Mouse (Mus musculus) bone marrow macrophage, adult 2 months (primary cell): ENCODE measurements around the gene Ksr2. TPM values are rescaled to one million over a fixed set of nuclear protein-coding genes. Genes with fewer than 3 reads are reported as not detected.

ENCODE experiments used
- H3K27ac ChIP-seq: 2 replicates; pipeline ENCODE4 v1.5.1; 2012; ENCODE audit warnings: low read depth, low read length; ENCODE audit not compliant: insufficient read depth
- H3K4me1 ChIP-seq: 2 replicates; pipeline ENCODE4 v1.6.1; 2012; ENCODE audit warnings: low read length; ENCODE audit not compliant: control insufficient read depth, insufficient read depth
- H3K4me3 ChIP-seq: 2 replicates; pipeline ENCODE4 v1.5.1; 2012; ENCODE audit warnings: mild to moderate bottlenecking, low read length, moderate library complexity; ENCODE audit not compliant: insufficient read depth
- CTCF ChIP-seq: IDR thresholded peaks from 2 replicates; pipeline ENCODE4 v1.5.1; 2012; ENCODE audit warnings: low read depth, mild to moderate bottlenecking, low read length, moderate library complexity
- POLR2A ChIP-seq: IDR thresholded peaks from 2 replicates; pipeline ENCODE4 v1.6.1; 2012; ENCODE audit warnings: mild to moderate bottlenecking, low read depth, low read length, borderline replicate concordance
- polyA plus RNA-seq: library from polyadenylated mRNA; stranded (reverse); fragments of >200 nt; gene quantifications from 2 replicates; pipeline ENCODE4 v1.2.4, GENCODE M21; 2012; ENCODE audit not compliant: missing spikeins, insufficient read depth, insufficient read length

Ksr2 gene
- polyA plus RNA-seq, 1 experiment: 0.28 TPM

DNA sequence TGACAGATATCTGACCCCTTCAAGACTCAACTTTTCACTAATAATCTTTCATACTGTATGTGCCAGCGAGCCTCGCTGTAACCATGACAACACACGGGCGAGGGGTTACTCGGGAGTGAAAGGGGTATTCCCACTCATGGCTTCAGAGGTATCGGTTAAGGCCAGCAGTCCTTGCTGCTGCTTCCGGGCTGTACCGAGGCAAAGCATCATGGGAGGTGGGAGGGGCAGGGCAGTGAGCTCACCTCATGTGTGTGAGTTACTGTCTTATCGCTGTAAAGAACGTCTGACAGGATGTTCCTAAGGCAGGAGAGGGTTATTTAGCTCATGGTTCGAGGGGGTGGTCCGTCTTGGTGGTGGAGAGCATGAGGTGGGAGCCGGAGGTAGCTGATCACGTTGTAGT is 215.8 kb downstream of the Ksr2 start:
- no peak for TF ChIP-seq POLR2A
- TF ChIP-seq CTCF: no peak
- Histone ChIP-seq H3K4me3 (no peak overlapping the region), H3K27ac (no peak overlapping the region), H3K4me1 (no peaks in the 10 kb centered on the region)

- TF ChIP-seq POLR2A (no peak), CTCF (no peak)
- Histone ChIP-seq H3K4me1 (no peaks in the 10 kb centered on the region), H3K27ac (no peak overlapping the region), H3K4me3 (no peak overlapping the region)
These were observed 221.4 kb downstream of the Ksr2 start for GRCm38 (mm10) chr5:117635211-117635610.

- Histone ChIP-seq H3K27ac (no peak overlapping the region), H3K4me1 (no peaks in the 10 kb centered on the region), H3K4me3 (no peak overlapping the region)
- TF ChIP-seq CTCF (no peak), POLR2A (no peak)
These were observed 222.0 kb downstream of the Ksr2 start for GRCm38 (mm10) chr5:117635838-117636237.

DNA sequence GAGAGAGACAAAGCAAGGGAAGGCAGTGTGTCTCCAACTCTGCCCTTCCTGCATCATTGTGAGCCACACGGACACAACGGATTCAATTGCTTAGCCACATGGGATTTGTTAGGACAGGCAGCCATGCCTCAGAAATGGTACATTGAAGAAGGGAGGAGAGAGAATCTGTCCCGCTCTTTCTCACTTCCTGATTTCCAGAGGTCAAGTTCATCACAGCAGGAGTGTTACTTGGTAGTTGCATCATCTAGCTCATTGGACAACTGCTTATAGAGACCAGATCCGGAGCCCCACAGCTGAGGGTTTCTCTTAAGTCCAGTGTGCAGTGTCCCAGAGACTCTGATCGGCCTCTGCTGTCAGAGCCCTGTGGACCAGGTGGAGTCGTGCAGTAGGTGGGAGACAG is 227.8 kb downstream of the Ksr2 start:
- Histone ChIP-seq H3K4me1 (no peaks in the 10 kb centered on the region), H3K4me3 (no peak overlapping the region), H3K27ac (no peak overlapping the region)
- no peak for TF ChIP-seq CTCF
- no peak for TF ChIP-seq POLR2A

GRCm38 (mm10) chr5:117651238-117651886 is 237.6 kb downstream of the Ksr2 start:
- Histone ChIP-seq H3K4me1 (no peaks in the 10 kb centered on the region), H3K27ac (no peak overlapping the region), H3K4me3 (no peak overlapping the region)
- TF ChIP-seq CTCF (no peak), POLR2A (no peak)

DNA sequence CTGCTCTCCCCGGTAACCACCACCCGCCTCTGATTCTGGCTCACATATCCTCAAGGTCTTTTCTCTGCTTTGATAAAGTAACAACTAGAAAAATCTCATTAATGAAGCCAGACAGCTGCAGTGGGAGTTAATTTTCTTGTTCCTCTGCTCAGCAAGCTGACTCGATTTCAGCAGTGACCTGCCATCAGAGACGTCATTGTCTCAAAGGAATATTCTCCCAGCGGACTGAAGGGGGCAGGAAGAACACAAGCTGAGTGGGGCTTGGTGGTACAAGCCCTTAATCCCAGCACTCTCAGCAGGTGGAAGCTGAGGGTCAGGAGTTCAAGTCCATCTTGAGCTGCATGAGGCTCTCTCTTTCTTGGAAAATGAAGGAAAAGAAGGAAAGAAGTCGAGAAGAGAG is 244.8 kb downstream of the Ksr2 start:
- H3K4me1 ChIP-seq: no peaks in the 10 kb centered on the region
- TF ChIP-seq CTCF (no peak), POLR2A (no peak)
- no peak overlapping the region for H3K4me3 ChIP-seq
- no peak overlapping the region for H3K27ac ChIP-seq

GRCm38 (mm10) chr5:117659596-117659995 is 245.8 kb downstream of the Ksr2 start:
- TF ChIP-seq CTCF (no peak), POLR2A (no peak)
- H3K4me1 ChIP-seq: no peaks in the 10 kb centered on the region
- no peak overlapping the region for H3K4me3 ChIP-seq
- no peak overlapping the region for H3K27ac ChIP-seq

DNA sequence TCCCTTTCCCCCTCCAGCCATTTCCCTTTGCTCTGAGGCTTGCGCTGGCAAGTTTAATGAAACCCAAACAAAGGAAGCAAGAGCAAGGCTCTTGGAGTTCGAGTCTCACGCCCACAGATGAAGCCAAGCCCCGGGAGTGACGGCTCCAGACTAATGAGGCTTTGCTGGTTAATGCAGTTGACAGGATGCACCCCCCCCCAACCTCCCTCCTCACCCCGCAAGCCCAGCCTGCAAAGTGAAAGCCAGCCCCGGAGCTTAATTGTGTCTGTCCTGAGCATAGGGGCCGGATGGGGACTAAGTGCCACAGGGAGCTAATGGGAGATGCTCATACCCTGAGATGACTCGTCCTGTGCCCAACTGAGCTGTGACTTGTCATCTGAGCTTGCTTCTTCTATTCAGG is 251.4 kb downstream of the Ksr2 start:
- Histone ChIP-seq H3K27ac (no peak overlapping the region), H3K4me1 (no peaks in the 10 kb centered on the region), H3K4me3 (no peak overlapping the region)
- TF ChIP-seq CTCF (no peak), POLR2A (no peak)

DNA sequence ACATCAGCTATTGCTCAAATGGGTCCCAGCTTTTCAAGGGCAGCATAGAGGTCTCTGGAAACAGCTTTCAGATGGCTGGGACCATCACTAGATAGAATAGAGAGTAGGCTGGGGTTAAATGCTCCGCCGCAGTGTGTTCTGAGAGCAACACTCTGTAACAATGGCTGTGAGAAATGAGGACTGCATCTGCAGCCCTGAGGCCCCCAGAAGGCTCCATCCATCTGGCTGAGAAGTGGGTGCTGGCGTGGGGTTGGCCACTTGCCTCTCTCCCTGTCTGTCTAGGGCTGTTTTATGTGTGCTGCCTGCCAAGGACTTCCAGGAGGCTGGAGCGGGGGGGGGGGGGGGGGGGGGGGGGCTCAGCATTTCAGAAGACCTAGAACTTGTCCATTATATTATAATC is 253.5 kb downstream of the Ksr2 start:
- Histone ChIP-seq H3K27ac (no peak overlapping the region), H3K4me1 (no peaks in the 10 kb centered on the region), H3K4me3 (no peak overlapping the region)
- TF ChIP-seq POLR2A (no peak), CTCF (no peak)

DNA sequence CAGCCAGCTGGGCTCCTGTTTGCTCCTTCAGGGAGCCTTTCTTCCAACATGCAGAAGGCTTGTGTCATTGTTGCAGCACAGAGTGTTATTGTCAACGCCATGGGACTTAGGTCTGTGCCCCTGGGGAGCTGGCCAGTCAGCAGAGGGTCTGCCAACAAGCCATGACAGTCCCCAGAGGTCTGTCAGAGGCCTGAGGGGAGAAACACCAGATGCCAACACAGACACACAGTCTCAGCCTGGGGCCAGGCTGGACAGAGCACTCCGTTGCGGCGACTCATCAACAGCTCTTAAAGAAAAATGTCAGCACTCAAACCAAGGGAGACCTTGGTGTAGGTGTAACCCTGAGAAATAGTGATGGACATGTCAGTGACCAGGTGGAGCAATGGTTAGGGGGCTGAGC is 255.5 kb downstream of the Ksr2 start:
- H3K27ac ChIP-seq: no peak overlapping the region
- H3K4me3 ChIP-seq: no peak overlapping the region
- no peaks in the 10 kb centered on the region for H3K4me1 ChIP-seq
- no peak for TF ChIP-seq POLR2A
- TF ChIP-seq CTCF: no peak

DNA sequence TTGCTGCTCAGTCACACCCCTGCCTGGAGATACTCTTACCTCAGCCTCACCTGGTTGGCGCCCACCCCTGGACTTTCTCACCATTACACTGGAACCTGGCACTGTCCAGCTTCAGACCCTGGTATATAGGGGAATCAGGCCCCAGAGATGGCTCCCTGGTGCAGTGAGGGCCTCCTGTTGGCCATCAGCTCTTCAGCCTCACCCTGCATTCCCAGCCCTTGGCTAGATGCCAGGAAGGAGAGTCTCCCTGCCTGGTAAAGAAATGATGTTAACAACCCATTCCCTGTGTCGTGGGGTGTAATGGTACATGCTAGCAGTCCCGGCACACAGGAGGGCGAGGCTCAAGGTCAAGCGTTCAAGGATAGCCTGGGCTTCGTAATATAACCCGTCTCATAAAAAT is 256.0 kb downstream of the Ksr2 start:
- H3K4me3 ChIP-seq: no peak overlapping the region
- H3K27ac ChIP-seq: no peak overlapping the region
- no peaks in the 10 kb centered on the region for H3K4me1 ChIP-seq
- TF ChIP-seq CTCF (no peak), POLR2A (no peak)
